Mouse (Mus musculus) ZHBTc4 (cell line): Measurements from ENCODE around the gene Igll1.
"Not testable (repeated sequence)": the region's sequence is repeated elsewhere in the genome, so short reads cannot be mapped to it uniquely, and the experiment has no call there.

ENCODE experiments used
- DNase-seq: peaks from one replicate; pipeline ENCODE4 v3.0.0-alpha.2; 2011; ENCODE audit warnings: low read depth, low spot score

Igll1 gene

DNA sequence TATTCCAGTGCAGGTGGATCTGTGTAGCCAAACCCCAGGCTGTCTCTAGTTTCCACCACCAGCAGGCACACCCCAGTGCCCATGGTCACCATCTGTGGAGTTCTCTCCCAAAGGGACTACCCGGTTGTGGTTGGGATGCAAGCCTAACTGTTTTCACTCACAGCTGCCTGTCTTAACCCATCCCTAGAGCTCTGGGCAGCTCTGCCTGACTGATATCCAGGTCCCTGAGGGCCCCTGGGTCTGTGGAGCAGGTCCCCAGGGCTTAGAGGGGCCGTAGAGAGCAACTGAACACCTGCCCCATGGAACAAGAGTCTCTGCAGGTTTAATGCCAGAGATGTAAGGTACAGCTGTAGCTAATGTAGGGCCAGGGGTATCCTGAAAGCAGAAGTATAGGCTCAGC is at the start of gene Igll1:
Gene Igll1, minus strand, starts transcription at position 8 of the 400 bp plus-strand sequence.
- DNase-seq: no peak

DNA sequence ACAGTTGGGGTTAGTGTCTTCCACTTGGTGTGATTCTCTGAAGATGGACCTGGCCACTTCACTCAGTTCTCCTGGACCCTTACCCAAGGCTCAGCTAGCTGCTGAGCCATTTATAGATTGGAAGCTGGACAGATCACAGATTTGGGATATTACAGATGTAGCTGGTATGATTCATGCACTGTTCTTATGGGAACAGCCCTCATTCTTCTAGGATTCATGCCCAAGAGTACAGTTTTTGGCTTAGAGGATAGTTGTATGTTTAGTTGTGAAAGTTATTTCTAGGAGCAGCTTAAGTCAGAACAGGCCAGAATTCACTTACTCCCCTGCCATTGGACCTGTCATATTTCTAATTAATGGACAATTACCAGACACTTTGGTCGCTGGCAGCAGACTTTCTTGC is 49.7 kb upstream of the Igll1 start:
- DNase-seq: no peak

- peak; percentile 96 for DNase-seq
Observed at GRCm38 (mm10) chr16:16911641-16912597, 48.1 kb upstream of the Igll1 start.

DNA sequence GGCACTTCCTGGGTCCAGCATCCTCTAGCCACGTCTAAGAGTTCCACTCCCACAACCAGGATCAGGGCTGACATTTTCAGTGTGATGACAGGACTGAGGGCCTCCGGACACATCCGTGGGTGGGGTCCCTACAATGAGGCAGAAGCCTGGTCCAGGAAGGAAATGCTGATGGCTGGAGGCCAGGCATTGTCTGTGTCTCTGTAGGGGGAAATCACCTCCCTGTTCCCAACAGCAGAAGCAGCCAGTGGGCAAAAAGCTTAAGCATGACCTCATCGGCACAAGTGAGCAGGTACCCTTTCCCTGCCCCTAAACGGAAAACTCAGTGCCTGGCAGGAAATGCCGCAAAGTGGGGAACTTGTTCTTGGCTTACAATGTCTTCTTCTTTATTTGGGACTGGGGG is 44.0 kb upstream of the Igll1 start:
- DNase-seq: peak; percentile 72

DNA sequence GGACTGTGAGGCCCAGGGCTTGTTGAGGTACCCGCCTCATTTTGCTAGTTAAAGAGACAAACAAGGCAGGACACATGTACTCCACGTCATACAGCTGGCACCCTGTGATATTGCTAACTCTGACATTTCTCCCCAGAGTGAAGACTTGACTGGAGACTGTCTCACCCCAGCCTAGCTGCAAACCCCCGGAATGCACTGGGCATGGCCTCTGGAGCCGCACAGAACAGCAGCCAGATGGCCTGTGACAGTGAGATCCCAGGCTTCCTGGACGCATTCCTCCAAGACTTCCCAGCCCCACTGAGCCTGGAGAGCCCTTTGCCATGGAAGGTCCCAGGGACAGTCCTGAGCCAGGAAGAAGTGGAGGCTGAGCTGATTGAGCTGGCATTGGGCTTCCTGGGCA is 39.4 kb upstream of the Igll1 start:
- no peak for DNase-seq

GRCm38 (mm10) chr16:16902329-16902728 is 38.5 kb upstream of the Igll1 start:
- no peak for DNase-seq

DNA sequence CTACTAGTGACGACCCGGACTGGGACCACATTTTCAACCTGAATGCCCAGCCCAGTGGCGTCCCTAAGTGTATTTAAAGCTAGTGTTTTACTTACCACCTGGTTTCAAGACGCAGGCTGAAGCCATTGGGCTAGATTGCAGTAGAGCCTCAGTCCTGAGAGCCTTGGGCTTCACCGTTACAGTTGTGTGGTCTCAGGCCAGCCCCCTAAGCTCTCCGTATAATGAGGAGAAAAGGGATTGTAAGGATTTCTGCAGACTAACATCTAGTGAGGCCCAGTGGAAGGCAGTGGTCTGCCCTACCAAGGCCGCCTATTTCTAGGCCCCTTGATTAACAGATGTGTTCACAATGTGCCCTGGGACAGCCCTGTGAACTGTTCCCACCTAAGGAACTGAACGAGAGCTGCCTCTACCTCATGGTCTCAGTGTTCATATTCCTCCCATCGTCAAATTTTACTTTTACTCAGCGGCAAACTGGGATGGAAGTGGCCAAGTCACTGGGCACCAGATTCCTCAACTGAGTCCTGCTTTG is 33.3 kb upstream of the Igll1 start:
- DNase-seq: no peak

DNA sequence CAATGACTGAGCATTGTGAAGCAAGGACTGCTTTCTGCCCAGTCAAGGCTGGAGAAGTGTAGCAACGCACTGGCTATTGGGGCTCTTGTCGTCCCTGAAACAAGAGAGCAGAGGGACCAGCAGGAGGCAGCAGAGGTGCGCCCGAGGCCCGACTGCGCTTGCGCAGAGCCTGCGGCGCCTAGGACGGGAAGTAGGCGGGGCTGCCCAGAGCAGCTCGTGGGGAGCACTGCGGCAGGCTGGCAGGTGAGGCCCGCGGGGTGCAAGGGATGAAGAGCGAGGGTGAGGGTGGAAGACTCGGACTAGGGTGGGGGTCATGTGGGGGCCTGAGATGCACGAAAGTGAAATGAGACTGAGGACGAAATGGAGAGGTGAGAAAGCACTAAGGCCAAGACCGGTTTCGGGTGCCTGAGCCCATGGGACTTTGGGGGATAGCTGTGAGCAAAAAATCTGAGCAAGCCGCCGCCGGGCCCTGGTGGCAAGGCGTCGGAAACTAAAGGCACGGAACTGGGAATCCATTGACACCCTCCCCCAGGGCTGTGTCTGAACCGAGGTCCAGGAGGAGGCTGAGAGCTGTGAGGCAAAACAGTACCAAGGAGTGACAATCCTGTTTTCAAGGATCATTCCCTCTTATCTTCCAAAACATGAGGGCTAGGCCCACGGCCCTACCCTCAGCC is 32.7 kb upstream of the Igll1 start, which contains the start of gene Ppm1f:
Gene Ppm1f, plus strand, starts transcription at position 88 of the 674 bp plus-strand sequence.
- DNase-seq: peak; percentile 97

GRCm38 (mm10) chr16:16896015-16896381 is 32.2 kb upstream of the Igll1 start:
- no peak for DNase-seq

GRCm38 (mm10) chr16:16892366-16892765 is 28.6 kb upstream of the Igll1 start:
- no peak for DNase-seq

- DNase-seq: no peak
Observed at GRCm38 (mm10) chr16:16888341-16888740, 24.6 kb upstream of the Igll1 start.

DNA sequence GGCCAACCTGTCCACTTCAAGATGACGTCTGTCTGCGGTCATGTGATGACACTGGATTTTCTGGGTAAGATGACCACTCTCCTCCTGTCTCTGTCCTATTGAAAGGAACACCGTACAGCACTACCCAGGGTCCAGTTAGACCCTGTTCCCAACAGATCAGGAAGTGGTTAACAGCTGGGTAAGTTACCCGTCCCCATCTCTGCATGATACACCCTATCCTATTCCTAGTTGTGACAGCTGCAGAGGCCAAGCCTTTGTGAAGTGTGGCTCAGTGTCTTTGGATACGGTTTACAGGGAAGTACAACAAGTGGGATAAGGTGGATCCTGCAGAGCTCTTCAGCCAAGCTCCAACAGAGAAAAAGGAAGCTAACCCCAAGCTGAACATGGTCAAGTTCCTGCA is 15.2 kb upstream of the Igll1 start:
- no peak for DNase-seq

- peak; percentile 98 for DNase-seq
Observed at GRCm38 (mm10) chr16:16870617-16871331, 7.0 kb upstream of the Igll1 start, which contains the start of the genes Top3b and Vpreb1. Gene Top3b, plus strand, starts transcription at chr16:16870736. Gene Vpreb1, minus strand, starts transcription at chr16:16870843.

GRCm38 (mm10) chr16:16870241-16870616 is 6.4 kb upstream of the Igll1 start:
- no peak for DNase-seq

GRCm38 (mm10) chr16:16865696-16866561 is 2.1 kb upstream of the Igll1 start:
- DNase-seq: peak; percentile 98

DNA sequence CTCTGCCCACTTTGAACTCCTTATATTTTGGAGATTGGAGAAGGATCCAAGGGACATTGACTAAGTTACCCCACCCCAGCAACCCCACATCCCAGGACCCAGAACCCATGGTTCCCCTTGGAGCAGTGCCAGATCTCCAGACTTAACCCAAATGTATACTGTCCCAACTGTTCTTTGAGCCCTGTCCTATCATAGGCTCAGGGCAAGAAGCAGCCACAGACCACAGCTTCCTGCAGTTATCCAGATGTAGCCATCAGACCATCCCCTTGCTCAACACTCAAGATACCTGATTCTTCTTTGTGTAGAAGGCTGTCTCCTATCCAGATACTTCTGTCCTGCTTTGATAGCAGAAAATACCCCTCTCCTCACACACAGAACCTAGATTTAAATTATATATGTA is 1.4 kb upstream of the Igll1 start:
- no peak for DNase-seq

GRCm38 (mm10) chr16:16862288-16862687 is 1.5 kb downstream of the Igll1 start:
- no peak for DNase-seq

DNA sequence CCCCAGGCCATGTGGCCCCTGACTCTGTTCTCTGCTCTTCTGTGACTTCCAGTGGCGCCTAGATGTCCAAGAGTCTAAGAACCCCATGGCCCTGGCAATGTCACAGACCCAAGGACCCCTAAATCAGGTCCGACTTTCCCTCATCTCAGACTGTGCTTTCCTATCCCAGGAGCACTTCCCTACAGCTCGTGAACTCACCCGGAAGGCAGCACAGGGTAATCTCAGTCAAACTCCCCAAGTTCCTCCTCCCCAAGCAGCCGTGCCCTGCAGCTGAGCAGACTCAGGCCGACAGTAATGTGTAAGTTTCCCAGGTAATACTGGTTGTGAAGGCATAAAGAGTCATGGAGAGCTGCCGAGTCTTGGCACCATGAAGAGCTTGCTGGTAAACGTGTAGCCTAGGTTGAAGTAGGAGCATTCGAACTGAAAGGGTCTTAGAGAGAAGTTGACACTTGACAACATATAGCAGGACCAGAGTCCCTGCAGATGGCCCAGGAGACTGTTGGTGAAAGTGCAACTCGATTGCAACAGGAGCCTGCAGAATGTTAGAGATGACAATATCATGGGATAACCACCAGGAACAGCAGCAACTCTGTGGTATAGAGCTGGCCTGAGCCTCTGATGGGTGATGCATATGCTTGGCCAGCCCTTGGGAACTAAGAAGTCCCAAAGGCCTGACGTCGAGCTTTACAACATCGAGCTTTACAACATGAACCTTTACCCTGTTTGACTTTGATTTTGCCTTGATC is 6.9 kb downstream of the Igll1 start:
- DNase-seq: no peak

GRCm38 (mm10) chr16:16856054-16856453 is 7.7 kb downstream of the Igll1 start:
- DNase-seq: not testable (repeated sequence)

- DNase-seq: no peak
Observed at GRCm38 (mm10) chr16:16855541-16855940, 8.2 kb downstream of the Igll1 start.
